In the genomic region with DNA sequence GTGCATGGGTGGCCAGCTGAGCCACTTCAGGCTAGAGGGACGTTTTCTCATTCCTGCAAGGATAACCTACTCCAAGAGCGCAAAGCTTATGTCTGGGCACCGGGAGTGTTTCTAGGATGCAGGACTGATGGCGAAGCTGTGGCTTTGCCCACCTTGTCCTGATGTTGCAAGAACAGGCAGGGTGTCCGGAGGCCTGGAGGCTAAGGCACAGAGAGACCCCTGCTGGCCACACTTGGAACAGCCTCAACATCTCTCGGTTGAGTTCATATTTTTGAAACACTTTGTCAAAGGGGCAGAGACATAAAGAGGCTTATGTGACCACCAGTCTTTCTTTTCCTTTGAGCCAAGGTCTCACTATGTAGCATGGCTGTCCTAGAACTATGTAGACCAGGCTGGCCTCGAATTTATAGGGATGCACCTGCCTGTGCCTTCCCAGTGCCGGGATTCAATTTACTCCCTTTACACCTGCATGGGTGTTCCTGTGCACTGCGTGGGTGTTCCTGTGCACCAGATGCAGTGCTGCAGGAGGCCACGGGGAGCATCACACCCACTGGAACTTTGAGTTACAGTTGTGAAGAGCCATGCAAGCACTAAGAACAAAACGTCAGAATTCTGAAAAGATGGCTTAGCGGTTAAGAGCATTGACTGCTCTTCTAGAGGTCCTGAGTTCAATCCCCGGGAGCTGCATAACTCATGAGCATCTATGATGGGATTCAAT, we compare ENCODE assay signal across 9 mouse cellular contexts. TPM values are rescaled to one million over a fixed set of nuclear protein-coding genes. Genes with fewer than 3 reads are reported as not detected.
DNase-seq lines count a peak whose midpoint lies in the region; ATAC-seq and TF ChIP-seq lines count a peak whose summit lies in the region.
"Had no signal": no experiment of that assay in that cellular context is flagged by ENCODE, and none has a peak within 500 bp of the region (broad histone marks: within the 10 kb centered on the region; RNA-seq: fewer than 3 reads in every experiment).

No protein-coding gene starts in this region.

- peaks cover 44% of the 10 kb centered on the region for H3K36me3 ChIP-seq in forebrain, postnatal 0 days (ENCODE audit: insufficient read depth)

- no peak overlapping the region for H3K9ac ChIP-seq in forebrain, postnatal 0 days
- H3K9ac ChIP-seq: limb, embryonic 13.5 days had no signal

- peak; percentile 67 for DNase-seq in gastrocnemius, adult 18-20 months (ENCODE audit: low spot score)
- DNase-seq in gastrocnemius, postnatal 25 days, result no peak
- DNase-seq in CD4-positive, CD25-positive, alpha-beta regulatory T cell, adult 2 months (ENCODE audit: low read depth, low spot score), result peak; percentile 85
- peak; percentile 71 for DNase-seq in c-Kit-positive CD71-negative TER-119-negative erythroid progenitor cells, embryonic 14.5 days (ENCODE audit: low read depth)
- peak; percentile 78 for DNase-seq in forebrain, postnatal 0 days
- peak; percentile 80 for DNase-seq in layer of hippocampus, adult 11-12 months (ENCODE audit: low spot score)
- DNase-seq in lung, postnatal 36 days, result peak; percentile 83
- peak; percentile 49 to 69 for DNase-seq in spleen, postnatal 14 days (ENCODE audit: low spot score in 2 of 2)

- TF ChIP-seq CTCF in forebrain, postnatal 0 days (IDR thresholded peaks at IDR 0.05; ENCODE audit: low read depth), result peak; percentile 88

- H3K27ac ChIP-seq in forebrain, postnatal 0 days (ENCODE audit: low read depth, low read length), result no peak overlapping the region; the same call in 1 of the 2 replicates
- H3K27ac ChIP-seq: limb, embryonic 13.5 days had no signal

- H3K4me1 ChIP-seq in forebrain, postnatal 0 days (ENCODE audit: insufficient read depth), result no peaks in the 10 kb centered on the region

- no peak for ATAC-seq in forebrain, postnatal 0 days

- H3K27me3 ChIP-seq in forebrain, postnatal 0 days (ENCODE audit: insufficient read depth, low read length), result no peaks in the 10 kb centered on the region
- H3K27me3 ChIP-seq: limb, embryonic 13.5 days had no signal

- H3K4me3 ChIP-seq in forebrain, postnatal 0 days (ENCODE audit: low read depth, low read length), result no peak overlapping the region
- H3K4me3 ChIP-seq: limb, embryonic 13.5 days had no signal

- no peak overlapping the region for H3K4me2 ChIP-seq in forebrain, postnatal 0 days (ENCODE audit: low read depth)
- H3K4me2 ChIP-seq: limb, embryonic 13.5 days had no signal

- 35% methylated on average over 13 of the region's 13 CpGs for WGBS in forebrain, postnatal 0 days

- no peaks in the 10 kb centered on the region for H3K9me3 ChIP-seq in forebrain, postnatal 0 days (ENCODE audit: low read length)
- H3K9me3 ChIP-seq: limb, embryonic 13.5 days had no signal

RNA-seq across cellular contexts. Expression of gene Slc39a3, which starts 4.4 kb away (rescaled TPM):
- 10 to 100 TPM; 13.7 TPM for total RNA-seq in gastrocnemius, adult 18-20 months (2021)
- total RNA-seq in gastrocnemius, postnatal 25 days (2021), result 10 to 100 TPM; 13.5 to 13.9 TPM
- total RNA-seq in forebrain, postnatal 0 days (2014; rRNA removed), result 82.1 and 104 TPM in 2 replicates
- 43.5 and 45.2 TPM in 2 replicates for polyA plus RNA-seq in forebrain, postnatal 0 days (2015; fragmentation: Nextera tagmentation; extraction: Ambion mirVana)

RNA-seq across cellular contexts. Expression of gene Diras1, which starts 16.2 kb away (rescaled TPM):
- under 1 TPM in 1 of 2 experiments, not detected in 1; 0.07 TPM for total RNA-seq in gastrocnemius, adult 18-20 months (2021)
- total RNA-seq in gastrocnemius, postnatal 25 days (2021), result under 1 TPM in 1 of 2 experiments, not detected in 1; 0.51 TPM
- 65.4 and 76.0 TPM in 2 replicates for total RNA-seq in forebrain, postnatal 0 days (2014; rRNA removed)
- polyA plus RNA-seq in forebrain, postnatal 0 days (2015; fragmentation: Nextera tagmentation; extraction: Ambion mirVana), result 66.1 and 70.2 TPM in 2 replicates

RNA-seq across cellular contexts. Expression of gene Sgta, which starts 18.4 kb away (rescaled TPM):
- 100 to 1,000 TPM; 101 to 103 TPM for total RNA-seq in gastrocnemius, adult 18-20 months (2021)
- 10 to 100 TPM; 82.2 to 85.2 TPM for total RNA-seq in gastrocnemius, postnatal 25 days (2021)
- total RNA-seq in forebrain, postnatal 0 days (2014; rRNA removed), result 176 and 215 TPM in 2 replicates
- 326 and 360 TPM in 2 replicates for polyA plus RNA-seq in forebrain, postnatal 0 days (2015; fragmentation: Nextera tagmentation; extraction: Ambion mirVana)

RNA-seq across cellular contexts. Expression of gene Gng7, which starts 26.9 kb away (rescaled TPM):
- total RNA-seq in gastrocnemius, adult 18-20 months (2021), result 1 to 10 TPM; 2.3 to 2.5 TPM
- total RNA-seq in gastrocnemius, postnatal 25 days (2021), result 1 to 10 TPM in 1 of 2 experiments, under 1 TPM in 1; 0.61 to 1.1 TPM
- 64.5 and 91.4 TPM in 2 replicates for total RNA-seq in forebrain, postnatal 0 days (2014; rRNA removed)
- 76.2 and 85.7 TPM in 2 replicates for polyA plus RNA-seq in forebrain, postnatal 0 days (2015; fragmentation: Nextera tagmentation; extraction: Ambion mirVana)

RNA-seq across cellular contexts. Expression of gene Thop1, which starts 28.2 kb away (rescaled TPM):
- 10 to 100 TPM; 21.1 to 26.0 TPM for total RNA-seq in gastrocnemius, adult 18-20 months (2021)
- 10 to 100 TPM; 18.5 to 22.9 TPM for total RNA-seq in gastrocnemius, postnatal 25 days (2021)
- total RNA-seq in forebrain, postnatal 0 days (2014; rRNA removed), result 69.0 and 74.6 TPM in 2 replicates
- 45.9 and 52.5 TPM in 2 replicates for polyA plus RNA-seq in forebrain, postnatal 0 days (2015; fragmentation: Nextera tagmentation; extraction: Ambion mirVana)

Comparison
In these comparisons a context has a peak if more than half of its experiments do, and no peak if none do; other contexts are left out.
1. RNA of gene Diras1, which starts 16.2 kb away (total RNA-seq): 65.4 to 76.0 TPM in forebrain, postnatal 0 days; 0.51 TPM in gastrocnemius, postnatal 25 days and 0.07 TPM in gastrocnemius, adult 18-20 months; every median in the first group is over 10 times any median in the second.